Mouse (Mus musculus) kidney, postnatal 0 days (tissue): ENCODE data around the gene Fbxl2. TPM values are rescaled to one million over a fixed set of nuclear protein-coding genes. Genes with fewer than 3 reads are reported as not detected.

Source experiments
- ATAC-seq: fragments of 200-750 bp; cut with Nextera tagmentation; replicated peaks from 2 replicates; pipeline ENCODE4 v1.8.0; 2017; ENCODE audit warnings: low read depth, moderate number of reproducible peaks, moderate TSS enrichment, moderate library complexity; ENCODE audit not compliant: low FRiP score
- DNase-seq: peaks from one replicate; pipeline ENCODE4 v3.0.0-alpha.2; 2016; ENCODE audit warnings: low spot score
- H3K27ac ChIP-seq: fragments of 300-500 bp; sonication (generic); 2 replicates; pipeline ENCODE4 v1.5.1; 2014; ENCODE audit warnings: mild to moderate bottlenecking
- H3K27me3 ChIP-seq: fragments of 300-500 bp; sonication (generic); 2 replicates; pipeline ENCODE4 v1.6.1; 2014; ENCODE audit warnings: low read length, mixed read lengths; ENCODE audit not compliant: insufficient read depth
- H3K36me3 ChIP-seq: fragments of 300-500 bp; sonication (generic); 2 replicates; pipeline ENCODE4 v1.6.1; 2014; ENCODE audit warnings: low read length, mixed read lengths; ENCODE audit not compliant: insufficient read depth
- H3K4me1 ChIP-seq: fragments of 300-500 bp; sonication (generic); replicated peaks from 2 replicates; pipeline ENCODE4 v1.6.1; 2014; ENCODE audit warnings: antibody characterized with exemption, low read length, mixed read lengths; ENCODE audit not compliant: insufficient read depth
- H3K4me2 ChIP-seq: fragments of 300-500 bp; sonication (generic); 2 replicates; pipeline ENCODE4 v1.6.1; 2014; ENCODE audit warnings: mild to moderate bottlenecking, low read length, moderate library complexity, mixed read lengths
- H3K4me3 ChIP-seq: fragments of 300-500 bp; sonication (generic); replicated peaks from 2 replicates; pipeline ENCODE4 v1.5.1; 2014; ENCODE audit warnings: low read depth, low read length
- H3K9ac ChIP-seq: fragments of 300-500 bp; sonication (generic); 2 replicates; pipeline ENCODE4 v1.6.1; 2014; ENCODE audit warnings: low read depth, low read length
- H3K9me3 ChIP-seq: fragments of 300-500 bp; sonication (generic); replicated peaks from 2 replicates; pipeline ENCODE4 v1.6.1; 2016; ENCODE audit warnings: low read length, inconsistent platforms, mixed read lengths
- CTCF ChIP-seq: IDR thresholded peaks from 2 replicates; pipeline ENCODE4 v1.5.1; 2016; ENCODE audit warnings: antibody characterized with exemption, low read depth, mild to moderate bottlenecking, moderate library complexity
- WGBS: fragments of 180-500 bp; shearing (Covaris S2); extraction: QIAGEN DNeasy Blood & Tissue Kit; methylation state at CpG from one replicate; pipeline ENCODE4 v1.1.7; 2014; 5-methylcytosine and 5-hydroxymethylcytosine counted together
- polyA plus RNA-seq: library from polyadenylated mRNA; unstranded; fragments of >200 nt; fragmentation: Nextera tagmentation; extraction: Ambion mirVana; gene quantifications from 2 replicates; pipeline ENCODE4 v1.2.1, GENCODE M21; 2015

Gene Fbxl2
- polyA plus RNA-seq, 1 experiment from 2014 or later = 2.8 TPM

- TF ChIP-seq CTCF = no peak
- Histone ChIP-seq H3K9me3 (no peaks in the 10 kb centered on the region), H3K27ac (no peak overlapping the region), H3K9ac (no peak overlapping the region), H3K4me2 (peak overlapping the region; percentile 76), H3K4me1 (peaks cover 4% of the 10 kb centered on the region; the same call in 1 of the 2 replicates), H3K27me3 (no peaks in the 10 kb centered on the region), H3K36me3 (no peaks in the 10 kb centered on the region), H3K4me3 (peak overlapping the region; percentile 47)
- peak; percentile 2 for DNase-seq
- WGBS = 5% methylated on average over 8 of the region's 8 CpGs
- ATAC-seq = no peak
These were observed 20.1 kb downstream of the Fbxl2 start for GRCm38 (mm10) chr9:114025846-114026245.

DNA sequence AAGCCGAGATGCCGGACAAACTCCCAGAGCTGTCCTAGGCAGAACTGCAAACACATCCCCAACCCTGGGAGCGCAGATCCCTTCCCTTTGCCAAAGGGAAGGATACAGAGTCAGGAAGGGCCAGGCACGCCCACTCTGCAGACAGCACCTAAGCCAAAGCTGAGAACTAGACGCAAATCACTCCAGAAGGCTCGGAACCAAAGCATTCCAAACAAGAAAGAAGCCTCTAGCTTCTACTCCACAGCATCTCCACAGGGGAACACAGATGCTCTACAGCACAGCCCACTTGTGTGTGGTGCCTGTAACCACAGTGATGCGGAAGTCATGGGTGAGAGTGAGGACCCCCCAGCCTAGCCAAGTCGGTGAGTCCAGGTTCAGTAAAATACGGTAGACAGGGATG lies 20.8 kb downstream of the Fbxl2 start:
- no peak for ATAC-seq
- peak overlapping the region; percentile 14; the same call in 1 of the 2 replicates for H3K4me2 ChIP-seq

DNA sequence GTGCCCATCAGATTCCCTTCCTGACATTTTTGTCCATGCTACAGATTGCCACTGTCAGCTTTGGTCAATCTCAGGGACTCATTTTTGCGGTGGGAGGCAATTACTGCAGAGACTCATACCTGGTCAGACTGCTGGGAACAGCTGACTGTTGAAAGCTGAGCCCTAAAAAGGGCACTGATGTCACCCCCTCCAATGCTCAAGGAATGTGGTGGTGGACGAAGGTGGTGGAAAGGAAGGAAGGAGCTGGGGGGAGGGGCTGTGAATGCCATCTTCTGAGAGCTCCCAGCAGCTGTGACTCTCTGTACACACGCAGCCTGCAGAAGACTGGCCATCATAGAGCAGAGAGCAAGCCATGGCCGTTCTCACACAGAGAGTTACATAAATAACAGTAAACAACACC lies 23.9 kb downstream of the Fbxl2 start:
- ATAC-seq = no peak
- DNase-seq = no peak
- TF ChIP-seq CTCF = no peak
- Histone ChIP-seq H3K4me1 (peaks cover 4% of the 10 kb centered on the region; the same call in 1 of the 2 replicates), H3K4me2 (no peak overlapping the region), H3K36me3 (no peaks in the 10 kb centered on the region), H3K27ac (no peak overlapping the region), H3K9me3 (no peaks in the 10 kb centered on the region), H3K27me3 (no peaks in the 10 kb centered on the region), H3K9ac (no peak overlapping the region), H3K4me3 (no peak overlapping the region)
- WGBS = 40% methylated on average over 4 of the region's 4 CpGs

More for the DNA sequence above, 20.8 kb downstream of the Fbxl2 start:
- DNase-seq = no peak
- 32% methylated on average over 9 of the region's 9 CpGs for WGBS
- Histone ChIP-seq H3K27ac (no peak overlapping the region), H3K4me1 (peaks cover 4% of the 10 kb centered on the region; the same call in 1 of the 2 replicates), H3K4me3 (no peak overlapping the region), H3K36me3 (no peaks in the 10 kb centered on the region), H3K9ac (no peak overlapping the region), H3K27me3 (no peaks in the 10 kb centered on the region), H3K9me3 (no peaks in the 10 kb centered on the region)
- no peak for TF ChIP-seq CTCF

DNA sequence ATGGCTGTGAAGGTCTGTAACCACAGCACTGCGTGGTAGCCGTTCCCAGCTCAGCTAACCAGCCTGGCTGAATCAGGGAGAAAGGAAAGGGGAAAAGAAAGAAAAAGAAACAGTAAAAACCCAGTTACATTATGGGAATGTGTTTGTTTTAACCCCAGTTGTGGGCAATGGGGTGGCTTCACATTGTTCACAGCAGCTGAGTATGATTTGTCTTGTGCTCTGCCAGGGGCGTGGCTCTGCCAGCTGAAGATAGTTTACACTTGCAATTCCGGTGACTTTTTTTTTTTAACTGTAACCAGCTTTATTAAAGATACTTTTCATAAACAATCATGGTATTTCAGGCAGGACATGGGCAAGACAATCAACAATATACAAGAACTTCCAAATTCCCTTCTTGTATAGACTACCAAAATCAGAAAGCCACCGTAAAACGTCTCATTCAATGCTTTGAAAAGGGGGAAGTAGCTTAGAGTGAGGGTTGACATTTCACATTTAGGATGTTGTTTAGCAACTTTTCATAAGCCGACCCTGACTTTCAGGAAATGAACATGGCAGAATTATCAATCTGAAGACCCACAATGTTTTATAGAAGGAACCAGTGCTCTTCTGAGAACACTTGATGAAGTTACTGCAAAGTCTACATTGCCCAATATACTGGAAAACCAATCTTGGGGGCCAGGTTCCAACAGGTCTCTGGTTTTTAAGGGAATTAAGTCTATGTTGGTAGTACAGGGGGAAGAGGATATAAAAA lies 26.8 kb downstream of the Fbxl2 start:
- TF ChIP-seq CTCF = no peak
- Histone ChIP-seq H3K36me3 (no peaks in the 10 kb centered on the region), H3K4me2 (no peak overlapping the region), H3K9ac (no peak overlapping the region), H3K27me3 (no peaks in the 10 kb centered on the region), H3K9me3 (no peaks in the 10 kb centered on the region), H3K27ac (no peak overlapping the region), H3K4me3 (no peak overlapping the region), H3K4me1 (no peaks in the 10 kb centered on the region)
- no peak for ATAC-seq
- WGBS = 85% methylated on average over 7 of the region's 7 CpGs
- DNase-seq = no peak

DNA sequence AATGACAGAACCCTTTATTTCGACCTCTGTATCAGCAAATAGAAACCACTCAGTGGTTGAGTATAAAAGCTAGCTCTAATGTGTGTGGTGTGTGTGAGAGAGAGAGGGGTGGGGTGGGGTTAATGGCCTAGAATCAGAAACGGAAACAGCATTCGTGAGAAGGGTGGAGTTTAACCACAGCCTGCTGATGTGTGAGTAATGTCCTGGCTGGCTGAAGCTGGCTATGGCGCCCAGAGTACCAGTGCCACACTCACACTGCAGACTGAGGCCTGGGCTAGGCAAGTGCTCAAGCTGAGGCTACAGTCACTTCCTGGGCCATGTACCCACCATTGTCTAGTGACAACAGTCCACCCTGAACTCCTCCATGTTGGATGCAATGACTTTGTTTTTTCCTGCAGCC lies 29.6 kb downstream of the Fbxl2 start:
- H3K27me3 ChIP-seq = no peaks in the 10 kb centered on the region
- no peak overlapping the region for H3K4me3 ChIP-seq
- H3K36me3 ChIP-seq = no peaks in the 10 kb centered on the region
- H3K9ac ChIP-seq = no peak overlapping the region
- no peak for ATAC-seq
- H3K4me1 ChIP-seq = no peaks in the 10 kb centered on the region
- no peaks in the 10 kb centered on the region for H3K9me3 ChIP-seq
- H3K27ac ChIP-seq = no peak overlapping the region
- no peak for DNase-seq
- H3K4me2 ChIP-seq = no peak overlapping the region
- TF ChIP-seq CTCF = no peak
- 66% methylated on average over 4 of the region's 4 CpGs for WGBS

- no peak overlapping the region for H3K4me3 ChIP-seq
- no peaks in the 10 kb centered on the region for H3K27me3 ChIP-seq
- ATAC-seq = no peak
- H3K36me3 ChIP-seq = no peaks in the 10 kb centered on the region
- no peak overlapping the region for H3K27ac ChIP-seq
- no peaks in the 10 kb centered on the region for H3K4me1 ChIP-seq
- no peaks in the 10 kb centered on the region for H3K9me3 ChIP-seq
- H3K4me2 ChIP-seq = no peak overlapping the region
- 0 out of 2 replicates have a peak, but pooled peaks have one; percentile 28 for TF ChIP-seq CTCF
- DNase-seq = no peak
- H3K9ac ChIP-seq = no peak overlapping the region
- WGBS = 96% methylated on average over 4 of the region's 4 CpGs
These were observed 30.3 kb downstream of the Fbxl2 start for GRCm38 (mm10) chr9:114015724-114016123.
